Mouse (Mus musculus) spleen, postnatal 36 days (tissue): ENCODE measurements around the gene Elp6.
A peak's percentile ranks its signal among the peaks of the same experiment; 100 is the strongest.

Experiments
- DNase-seq, 2 experiments: peaks; one replicate each; pipeline ENCODE4 v3.0.0; 2022; ENCODE audit warnings: low spot score in 2 of 2, mixed read lengths in 1 of 2

Elp6 gene

GRCm38 (mm10) chr9:110351932-110352632 is 47.1 kb downstream of the Elp6 start:
- DNase-seq, result peak; percentile 23 to 31

GRCm38 (mm10) chr9:110358341-110358740 is 53.4 kb downstream of the Elp6 start:
- no peak for DNase-seq

GRCm38 (mm10) chr9:110361299-110361698 is 56.3 kb downstream of the Elp6 start:
- no peak for DNase-seq

- DNase-seq, result no peak
Measured at GRCm38 (mm10) chr9:110362337-110362736, 57.4 kb downstream of the Elp6 start.

- no peak for DNase-seq
Measured at GRCm38 (mm10) chr9:110366746-110367145, 61.8 kb downstream of the Elp6 start.

GRCm38 (mm10) chr9:110369860-110370259 is 64.9 kb downstream of the Elp6 start:
- DNase-seq, result no peak
